ENCODE assay signal across 8 mouse cellular contexts in genomic region chr1:184844326-184845066, GRCm38 (mm10). TPM values are rescaled to one million over a fixed set of nuclear protein-coding genes. Genes with fewer than 3 reads are reported as not detected.
A peak's percentile ranks its signal among the peaks of the same experiment; 100 is the strongest.
DNase-seq lines count a peak whose midpoint lies in the region; ATAC-seq and TF ChIP-seq lines count a peak whose summit lies in the region.

No protein-coding gene starts in this region.

- H3K27ac ChIP-seq in thymus, adult 2 months (ENCODE audit: control insufficient read depth, insufficient read depth, low read length): peak overlapping the region; percentile 45; the same call in 1 of the 2 replicates
- no peak overlapping the region for H3K27ac ChIP-seq in cortical plate, adult 2 months (ENCODE audit: insufficient read depth, low read length)
- peak overlapping the region; percentile 88; the same call in 1 of the 2 replicates for H3K27ac ChIP-seq in hindbrain, embryonic 10.5 days
- H3K27ac ChIP-seq in liver, embryonic 13.5 days: peak overlapping the region; percentile 87
- no peak overlapping the region for H3K27ac ChIP-seq in neural tube, embryonic 11.5 days (ENCODE audit: low read depth, low read length)

- no peak for TF ChIP-seq POLR2A in thymus, adult 2 months (IDR thresholded peaks at IDR 0.05; ENCODE audit: control insufficient read depth, extremely low read depth, insufficient read depth, low read length, poor library complexity)
- no peak for TF ChIP-seq POLR2A in cortical plate, adult 2 months (IDR thresholded peaks at IDR 0.05; ENCODE audit: extremely low read depth, insufficient read depth, low read length)

- no peaks in the 10 kb centered on the region for H3K9me3 ChIP-seq in hindbrain, embryonic 10.5 days
- H3K9me3 ChIP-seq in liver, embryonic 13.5 days (replicated peaks): no peaks in the 10 kb centered on the region
- no peaks in the 10 kb centered on the region for H3K9me3 ChIP-seq in neural tube, embryonic 11.5 days (ENCODE audit: control insufficient read depth, low read length)

- no peak for TF ChIP-seq CTCF in thymus, adult 2 months (IDR thresholded peaks at IDR 0.05; ENCODE audit: borderline replicate concordance, control insufficient read depth, extremely low read depth, insufficient read depth, low read length, poor library complexity)
- TF ChIP-seq CTCF in cortical plate, adult 2 months (IDR thresholded peaks at IDR 0.05; ENCODE audit: extremely low read depth, insufficient read depth, low read length): no peak

- H3K9ac ChIP-seq in liver, embryonic 13.5 days: peak overlapping the region; percentile 92
- no peak overlapping the region; the same call in 1 of the 2 replicates for H3K9ac ChIP-seq in neural tube, embryonic 11.5 days (ENCODE audit: low read length)

- peak overlapping the region; percentile 89 for H3K4me3 ChIP-seq in thymus, adult 2 months (ENCODE audit: control insufficient read depth, insufficient read depth, low read length)
- H3K4me3 ChIP-seq in cortical plate, adult 2 months (ENCODE audit: insufficient read depth, low read length): peak overlapping the region; percentile 87
- H3K4me3 ChIP-seq in hindbrain, embryonic 10.5 days: peak overlapping the region; percentile 73
- peak overlapping the region; percentile 82 for H3K4me3 ChIP-seq in liver, embryonic 13.5 days (replicated peaks)
- H3K4me3 ChIP-seq in neural tube, embryonic 11.5 days (ENCODE audit: low read depth, low read length): peak overlapping the region; percentile 81

- H3K36me3 ChIP-seq in thymus, adult 2 months (ENCODE audit: control insufficient read depth, insufficient read depth, low read length): 0 out of 2 replicates have a peak, but pooled peaks cover 5% of the 10 kb centered on the region
- H3K36me3 ChIP-seq in hindbrain, embryonic 10.5 days: peaks cover 4% of the 10 kb centered on the region; the same call in 1 of the 2 replicates
- H3K36me3 ChIP-seq in liver, embryonic 13.5 days: peaks cover 17% of the 10 kb centered on the region
- no peaks in the 10 kb centered on the region for H3K36me3 ChIP-seq in neural tube, embryonic 11.5 days (ENCODE audit: control insufficient read depth, insufficient read depth, low read length)

- H3K4me2 ChIP-seq in liver, embryonic 13.5 days: peak overlapping the region; percentile 88
- peak overlapping the region; percentile 90 for H3K4me2 ChIP-seq in neural tube, embryonic 11.5 days (ENCODE audit: low read depth)

- H3K27me3 ChIP-seq in thymus, adult 2 months (ENCODE audit: control insufficient read depth, insufficient read depth, low read length): no peaks in the 10 kb centered on the region
- H3K27me3 ChIP-seq in hindbrain, embryonic 10.5 days (ENCODE audit: insufficient read depth, poor library complexity, severe bottlenecking): peaks cover 37% of the 10 kb centered on the region
- H3K27me3 ChIP-seq in liver, embryonic 13.5 days: no peaks in the 10 kb centered on the region
- H3K27me3 ChIP-seq in neural tube, embryonic 11.5 days (ENCODE audit: control insufficient read depth, insufficient read depth, low read length): 0 out of 2 replicates have a peak, but pooled peaks cover 2% of the 10 kb centered on the region

- H3K4me1 ChIP-seq in thymus, adult 2 months (replicated peaks; ENCODE audit: control insufficient read depth, insufficient read depth, low read length): peaks cover 11% of the 10 kb centered on the region
- peaks cover 8% of the 10 kb centered on the region for H3K4me1 ChIP-seq in cortical plate, adult 2 months (ENCODE audit: control insufficient read depth, insufficient read depth, low read length)
- H3K4me1 ChIP-seq in hindbrain, embryonic 10.5 days (replicated peaks): peaks cover 38% of the 10 kb centered on the region
- peaks cover 67% of the 10 kb centered on the region for H3K4me1 ChIP-seq in liver, embryonic 13.5 days (replicated peaks)
- H3K4me1 ChIP-seq in neural tube, embryonic 11.5 days (ENCODE audit: control insufficient read depth, insufficient read depth, low read length): peaks cover 3% of the 10 kb centered on the region

- 23% methylated on average over 15 of the region's 15 CpGs for WGBS in thymus, adult 2 months
- WGBS in hindbrain, embryonic 10.5 days: 20% methylated on average over 15 of the region's 15 CpGs
- WGBS in liver, embryonic 13.5 days (ENCODE audit: insufficient replicate concordance): 14% methylated on average over 15 of the region's 15 CpGs
- WGBS in neural tube, embryonic 11.5 days: 23% methylated on average over 15 of the region's 15 CpGs

- no peak for ATAC-seq in liver, embryonic 13.5 days (ENCODE audit: low read depth)
- ATAC-seq in neural tube, embryonic 11.5 days (ENCODE audit: insufficient read depth, low FRiP score, low TSS enrichment): no peak

- DNase-seq in thymus, adult 2 months: peak; percentile 34
- no peak for DNase-seq in thymus, postnatal 0 days (ENCODE audit: low spot score)
- no peak for DNase-seq in hindbrain, embryonic 10.5 days (ENCODE audit: low spot score)
- peak; percentile 45 for DNase-seq in liver, embryonic 13.5 days
- peak; percentile 11 for DNase-seq in neural tube, embryonic 11.5 days (ENCODE audit: low spot score)
- no peak for DNase-seq in urinary bladder, postnatal 4 days (ENCODE audit: low spot score in 2 of 2)
- no peak for DNase-seq in layer of hippocampus, adult 8-10 months (ENCODE audit: low spot score in 2 of 2)

RNA-seq across cellular contexts. Expression of gene Marc2, which starts 1.8 kb away (rescaled TPM):
- 76.3 and 87.6 TPM in 2 replicates for polyA plus RNA-seq in thymus, adult 2 months (2012; rRNA removed)
- polyA plus RNA-seq in thymus, postnatal 0 days (2015; fragmentation: Nextera tagmentation; extraction: Ambion mirVana): 237 and 272 TPM in 2 replicates
- polyA plus RNA-seq in cortical plate, adult 2 months (2012; rRNA removed): 100 and 105 TPM in 2 replicates
- 85.9 and 87.8 TPM in 2 replicates for polyA plus RNA-seq in hindbrain, embryonic 10.5 days (2016; fragmentation: Nextera tagmentation; extraction: Ambion mirVana)
- 189 and 193 TPM in 2 replicates for polyA plus RNA-seq in liver, embryonic 13.5 days (2015; fragmentation: Nextera tagmentation; extraction: Ambion mirVana)
- polyA plus RNA-seq in neural tube, embryonic 11.5 days (2014; fragmentation: Nextera tagmentation; extraction: Ambion mirVana): 106 and 107 TPM in 2 replicates
- 100 to 1,000 TPM; 104 to 131 (median 119) TPM for total RNA-seq in layer of hippocampus, adult 8-10 months (2022)

RNA-seq across cellular contexts. Expression of gene Marc1, which starts 33.4 kb away (rescaled TPM):
- polyA plus RNA-seq in thymus, adult 2 months (2012; rRNA removed): 5.2 and 6.2 TPM in 2 replicates
- 1.7 and 2.0 TPM in 2 replicates for polyA plus RNA-seq in thymus, postnatal 0 days (2015; fragmentation: Nextera tagmentation; extraction: Ambion mirVana)
- polyA plus RNA-seq in cortical plate, adult 2 months (2012; rRNA removed): 0.15 and 0.19 TPM in 2 replicates
- polyA plus RNA-seq in hindbrain, embryonic 10.5 days (2016; fragmentation: Nextera tagmentation; extraction: Ambion mirVana): 0.12 TPM in 1 of 2 replicates, not detected in the other
- polyA plus RNA-seq in liver, embryonic 13.5 days (2015; fragmentation: Nextera tagmentation; extraction: Ambion mirVana): 13.4 and 13.8 TPM in 2 replicates
- polyA plus RNA-seq in neural tube, embryonic 11.5 days (2014; fragmentation: Nextera tagmentation; extraction: Ambion mirVana): 0.32 and 0.73 TPM in 2 replicates
- total RNA-seq in layer of hippocampus, adult 8-10 months (2022): under 1 TPM in 1 of 4 experiments, not detected in 3; 0.19 TPM

RNA-seq across cellular contexts. Expression of gene C130074G19Rik, which starts 38.5 kb away (rescaled TPM):
- 3.2 and 3.7 TPM in 2 replicates for polyA plus RNA-seq in thymus, adult 2 months (2012; rRNA removed)
- polyA plus RNA-seq in thymus, postnatal 0 days (2015; fragmentation: Nextera tagmentation; extraction: Ambion mirVana): 0.86 and 1.1 TPM in 2 replicates
- 35.9 and 42.1 TPM in 2 replicates for polyA plus RNA-seq in cortical plate, adult 2 months (2012; rRNA removed)
- polyA plus RNA-seq in hindbrain, embryonic 10.5 days (2016; fragmentation: Nextera tagmentation; extraction: Ambion mirVana): 0.64 and 0.72 TPM in 2 replicates
- 1.3 and 1.6 TPM in 2 replicates for polyA plus RNA-seq in liver, embryonic 13.5 days (2015; fragmentation: Nextera tagmentation; extraction: Ambion mirVana)
- 0.80 and 0.96 TPM in 2 replicates for polyA plus RNA-seq in neural tube, embryonic 11.5 days (2014; fragmentation: Nextera tagmentation; extraction: Ambion mirVana)
- 1 to 10 TPM; 7.2 to 8.9 (median 8.4) TPM for total RNA-seq in layer of hippocampus, adult 8-10 months (2022)

Comparison
In these comparisons a context has a peak if more than half of its experiments do, and no peak if none do; other contexts are left out.
1. DNase-seq: peak in thymus, adult 2 months (single experiment), liver, embryonic 13.5 days (single experiment) and neural tube, embryonic 11.5 days (single experiment); none in thymus, postnatal 0 days (single experiment), hindbrain, embryonic 10.5 days (single experiment), urinary bladder, postnatal 4 days (0 of 2) and layer of hippocampus, adult 8-10 months (0 of 2).
2. H3K27ac ChIP-seq: peak in thymus, adult 2 months (single experiment), hindbrain, embryonic 10.5 days (single experiment) and liver, embryonic 13.5 days (single experiment); none in cortical plate, adult 2 months (single experiment) and neural tube, embryonic 11.5 days (single experiment).
3. Peak in every context shown above with its lines, with median percentiles within 50 percentile points of each other: H3K4me3 ChIP-seq.